Mouse (Mus musculus) forelimb bud, embryonic 11.5 days (tissue): Measurements from ENCODE around the gene Kctd21.

Experiments used
- DNase-seq: peaks from one replicate; pipeline ENCODE4 v3.0.0-alpha.2; 2012; ENCODE audit warnings: low read depth, low spot score

The Kctd21 gene

GRCm38 (mm10) chr7:97331726-97332666 lies at the start of gene Kctd21, which contains the start of gene Usp35:
TSS of gene Kctd21 (plus strand) at chr7:97332327.
TSS of gene Usp35 (minus strand) at chr7:97332020.
- peak; percentile 90 for DNase-seq

GRCm38 (mm10) chr7:97296986-97297385 lies 35.1 kb upstream of the Kctd21 start:
- DNase-seq: no peak

GRCm38 (mm10) chr7:97297466-97297865 lies 34.7 kb upstream of the Kctd21 start:
- DNase-seq: peak; percentile 70

GRCm38 (mm10) chr7:97298279-97298678 lies 33.8 kb upstream of the Kctd21 start:
- DNase-seq: no peak

GRCm38 (mm10) chr7:97298943-97299342 lies 33.2 kb upstream of the Kctd21 start:
- DNase-seq: no peak

- DNase-seq: no peak
Observed at GRCm38 (mm10) chr7:97300914-97301313, 31.2 kb upstream of the Kctd21 start.

- DNase-seq: no peak
Observed at GRCm38 (mm10) chr7:97301321-97301720, 30.8 kb upstream of the Kctd21 start.

GRCm38 (mm10) chr7:97302261-97302660 lies 29.9 kb upstream of the Kctd21 start:
- DNase-seq: no peak

GRCm38 (mm10) chr7:97302876-97303275 lies 29.3 kb upstream of the Kctd21 start:
- DNase-seq: no peak

- no peak for DNase-seq
Observed at GRCm38 (mm10) chr7:97303614-97304013, 28.5 kb upstream of the Kctd21 start.

GRCm38 (mm10) chr7:97304471-97304870 lies 27.7 kb upstream of the Kctd21 start:
- DNase-seq: no peak

- DNase-seq: no peak
Observed at GRCm38 (mm10) chr7:97305206-97305605, 26.9 kb upstream of the Kctd21 start.

- no peak for DNase-seq
Observed at GRCm38 (mm10) chr7:97306813-97307212, 25.3 kb upstream of the Kctd21 start.

- no peak for DNase-seq
Observed at GRCm38 (mm10) chr7:97307546-97307945, 24.6 kb upstream of the Kctd21 start.

GRCm38 (mm10) chr7:97309461-97310340 lies 22.4 kb upstream of the Kctd21 start:
- DNase-seq: no peak

- DNase-seq: no peak
Observed at GRCm38 (mm10) chr7:97310341-97310635, 21.8 kb upstream of the Kctd21 start.

- DNase-seq: no peak
Observed at GRCm38 (mm10) chr7:97311620-97312019, 20.5 kb upstream of the Kctd21 start.

GRCm38 (mm10) chr7:97312196-97312595 lies 19.9 kb upstream of the Kctd21 start:
- DNase-seq: no peak

GRCm38 (mm10) chr7:97312856-97313255 lies 19.3 kb upstream of the Kctd21 start:
- no peak for DNase-seq

GRCm38 (mm10) chr7:97313364-97313995 lies 18.6 kb upstream of the Kctd21 start:
- no peak for DNase-seq

- DNase-seq: no peak
Observed at GRCm38 (mm10) chr7:97314646-97315045, 17.5 kb upstream of the Kctd21 start.

- no peak for DNase-seq
Observed at GRCm38 (mm10) chr7:97315656-97316055, 16.5 kb upstream of the Kctd21 start.
